Mouse (Mus musculus) heart, embryonic 11.5 days (tissue): ENCODE measurements at regions not wholly inside any gene's neighbourhood (a gene's known extent, or its start where the extent isn't known, plus 50 kb on each side); places are given as distances from the start of the nearest gene placed in this dataset.

Source experiments
- ATAC-seq: fragments of 200-750 bp; cut with Nextera tagmentation; replicated peaks from 2 replicates; pipeline ENCODE4 v1.8.0; 2017; ENCODE audit warnings: moderate library complexity; ENCODE audit not compliant: insufficient number of reproducible peaks, low FRiP score, low TSS enrichment
- H3K27ac ChIP-seq: fragments of 300-500 bp; sonication (generic); 2 replicates; pipeline ENCODE4 v1.5.1; 2014; ENCODE audit warnings: mild to moderate bottlenecking, low read depth, low read length
- H3K27me3 ChIP-seq: fragments of 300-500 bp; sonication (generic); 2 replicates; pipeline ENCODE4 v1.6.1; 2014; ENCODE audit warnings: mild to moderate bottlenecking, low read length, mixed read lengths; ENCODE audit not compliant: control insufficient read depth, insufficient read depth
- H3K36me3 ChIP-seq: fragments of 300-500 bp; sonication (generic); 2 replicates; pipeline ENCODE4 v1.6.1; 2014; ENCODE audit warnings: mild to moderate bottlenecking, low read length, moderate library complexity, mixed read lengths; ENCODE audit not compliant: control insufficient read depth, insufficient read depth
- H3K4me1 ChIP-seq: fragments of 300-500 bp; sonication (generic); 2 replicates; pipeline ENCODE4 v1.6.1; 2014; ENCODE audit warnings: low read length; ENCODE audit not compliant: control insufficient read depth, insufficient read depth
- H3K4me2 ChIP-seq: fragments of 300-500 bp; sonication (generic); 2 replicates; pipeline ENCODE4 v1.6.1; 2014; ENCODE audit warnings: mild to moderate bottlenecking, moderate library complexity
- H3K4me3 ChIP-seq: fragments of 300-500 bp; sonication (generic); 2 replicates; pipeline ENCODE4 v1.5.1; 2014; ENCODE audit warnings: low read depth, low read length
- H3K9ac ChIP-seq: fragments of 300-500 bp; sonication (generic); 2 replicates; pipeline ENCODE4 v1.6.1; 2014; ENCODE audit warnings: mild to moderate bottlenecking, low read depth, low read length, moderate library complexity
- H3K9me3 ChIP-seq: fragments of 300-500 bp; sonication (generic); replicated peaks from 2 replicates; pipeline ENCODE4 v1.6.1; 2016; ENCODE audit warnings: low read length; ENCODE audit not compliant: control insufficient read depth
- WGBS: fragments of 180-500 bp; shearing (Covaris S2); extraction: QIAGEN DNeasy Blood & Tissue Kit; methylation state at CpG from one replicate; pipeline ENCODE4 v1.1.7; 2014; ENCODE audit not compliant: insufficient replicate concordance; 5-methylcytosine and 5-hydroxymethylcytosine counted together

DNA sequence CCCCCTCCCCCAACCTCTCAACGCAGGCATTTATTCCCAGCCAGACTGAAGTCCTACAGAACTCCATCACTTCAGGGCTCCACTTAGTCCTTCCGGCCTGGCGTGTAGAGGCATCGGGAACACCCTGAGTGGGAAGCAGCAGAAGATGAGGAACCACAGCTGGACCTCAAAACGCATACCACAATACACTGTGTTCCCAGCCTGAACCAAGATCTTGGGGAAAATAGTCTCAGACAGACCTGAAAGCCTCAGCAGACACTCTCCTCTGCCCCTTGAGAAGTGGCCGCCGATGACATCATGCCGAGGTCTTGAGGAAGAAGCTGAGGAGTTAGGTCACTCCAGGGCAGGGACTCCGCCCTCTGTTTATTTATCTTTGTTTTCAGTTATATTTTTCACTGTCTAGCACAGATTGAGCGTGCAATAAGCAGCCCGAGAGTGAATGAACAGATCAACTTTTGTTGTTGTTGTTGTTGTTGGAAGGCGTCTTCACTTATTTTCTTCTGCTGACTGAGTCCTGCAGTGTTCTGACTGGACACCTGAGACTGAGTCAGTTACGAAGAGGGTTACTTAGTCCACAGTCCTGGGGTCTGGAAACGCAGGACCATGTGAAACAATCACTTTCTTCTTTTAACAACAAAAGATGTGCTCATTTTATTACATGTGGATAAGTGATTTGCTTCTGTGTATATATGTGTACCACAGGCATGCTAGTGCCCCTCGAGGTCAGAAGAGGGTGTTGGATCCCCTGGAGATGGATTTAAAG, 88.3 kb upstream of the Habp2 start:
- 77% methylated on average over 15 of the region's 15 CpGs for WGBS
- H3K36me3 ChIP-seq, result no peaks in the 10 kb centered on the region
- no peaks in the 10 kb centered on the region for H3K27me3 ChIP-seq
- H3K9me3 ChIP-seq, result no peaks in the 10 kb centered on the region
- no peak overlapping the region for H3K4me2 ChIP-seq
- H3K9ac ChIP-seq, result no peak overlapping the region
- H3K27ac ChIP-seq, result 0 out of 2 replicates have a peak overlapping the region, but pooled peaks have one; percentile 8
- no peaks in the 10 kb centered on the region for H3K4me1 ChIP-seq
- ATAC-seq, result no peak
- no peak overlapping the region for H3K4me3 ChIP-seq

DNA sequence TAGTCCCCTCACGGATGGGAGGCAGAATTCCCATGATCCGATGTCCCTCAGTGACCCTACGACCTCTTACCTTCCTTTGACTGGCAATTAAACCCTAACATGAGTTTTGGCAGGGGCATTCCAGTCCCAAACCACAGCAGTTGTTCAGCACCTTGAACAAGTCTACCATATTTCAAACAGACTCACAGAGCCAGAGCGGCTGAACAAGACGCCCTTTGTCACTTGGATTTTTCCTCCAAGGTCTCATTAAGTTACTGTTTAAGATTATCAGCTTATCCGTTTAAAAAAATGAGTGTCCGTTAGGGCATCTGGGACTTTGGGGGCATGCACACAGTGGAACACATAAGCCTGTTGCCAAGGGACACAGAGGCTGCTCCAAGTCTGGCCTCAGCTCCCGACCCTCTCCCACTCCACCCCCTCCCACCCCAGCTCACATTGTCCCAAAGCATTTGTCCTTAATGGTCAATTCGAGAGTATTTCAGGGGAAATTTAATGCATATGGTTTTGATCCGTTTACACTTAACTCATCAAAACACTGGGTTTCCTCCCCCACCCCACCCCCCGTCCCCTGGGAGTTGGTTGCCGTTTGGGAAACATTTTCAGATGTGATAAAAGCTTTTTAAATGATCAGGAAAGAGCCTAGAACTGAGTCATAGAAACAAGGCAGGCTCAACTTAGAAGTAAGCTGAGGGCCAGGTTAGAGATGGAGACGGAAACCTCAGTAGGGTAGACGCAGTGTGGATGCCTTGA, 87.4 kb upstream of the Habp2 start:
- Histone ChIP-seq H3K27ac (0 out of 2 replicates have a peak overlapping the region, but pooled peaks have one; percentile 8), H3K4me2 (no peak overlapping the region), H3K9ac (no peak overlapping the region), H3K4me3 (no peak overlapping the region), H3K36me3 (no peaks in the 10 kb centered on the region), H3K4me1 (no peaks in the 10 kb centered on the region), H3K9me3 (no peaks in the 10 kb centered on the region), H3K27me3 (no peaks in the 10 kb centered on the region)
- no peak for ATAC-seq
- 66% methylated on average over 14 of the region's 14 CpGs for WGBS

DNA sequence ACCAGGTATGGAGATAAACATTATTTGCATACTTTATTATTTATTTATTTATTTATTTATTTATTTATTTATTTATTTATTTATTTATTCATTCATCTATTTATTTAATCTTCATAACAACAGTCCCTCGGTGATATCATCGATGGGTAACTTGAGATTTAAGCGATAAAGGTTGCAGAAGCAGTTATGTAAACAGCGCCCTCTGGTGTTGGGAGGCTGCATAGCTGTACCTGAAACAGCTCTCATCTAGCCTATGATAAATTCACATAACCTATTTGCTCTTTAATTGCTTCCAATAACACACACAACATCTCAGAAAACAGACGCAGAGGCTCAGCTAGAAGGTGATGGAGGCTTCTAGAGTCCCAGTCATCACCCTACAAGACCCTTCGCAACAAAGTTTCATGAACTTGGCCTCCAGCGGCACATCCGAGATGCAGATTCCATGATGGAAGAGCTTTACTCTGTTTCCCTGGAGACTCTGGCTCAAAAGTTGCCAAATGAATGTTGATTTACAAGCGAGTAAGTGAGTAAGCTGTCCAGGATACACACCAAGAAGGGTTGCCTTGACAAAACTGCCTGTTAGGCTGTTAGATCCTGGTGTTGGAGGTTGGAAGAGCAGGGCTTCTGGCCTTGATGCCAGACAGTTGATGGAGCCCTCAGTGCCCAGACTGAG, 85.8 kb upstream of the Habp2 start:
- 73% methylated on average over 9 of the region's 9 CpGs for WGBS
- Histone ChIP-seq H3K9ac (no peak overlapping the region), H3K9me3 (no peaks in the 10 kb centered on the region), H3K36me3 (no peaks in the 10 kb centered on the region), H3K4me3 (no peak overlapping the region), H3K27me3 (no peaks in the 10 kb centered on the region), H3K4me2 (no peak overlapping the region), H3K4me1 (no peaks in the 10 kb centered on the region), H3K27ac (no peak overlapping the region)
- no peak for ATAC-seq

DNA sequence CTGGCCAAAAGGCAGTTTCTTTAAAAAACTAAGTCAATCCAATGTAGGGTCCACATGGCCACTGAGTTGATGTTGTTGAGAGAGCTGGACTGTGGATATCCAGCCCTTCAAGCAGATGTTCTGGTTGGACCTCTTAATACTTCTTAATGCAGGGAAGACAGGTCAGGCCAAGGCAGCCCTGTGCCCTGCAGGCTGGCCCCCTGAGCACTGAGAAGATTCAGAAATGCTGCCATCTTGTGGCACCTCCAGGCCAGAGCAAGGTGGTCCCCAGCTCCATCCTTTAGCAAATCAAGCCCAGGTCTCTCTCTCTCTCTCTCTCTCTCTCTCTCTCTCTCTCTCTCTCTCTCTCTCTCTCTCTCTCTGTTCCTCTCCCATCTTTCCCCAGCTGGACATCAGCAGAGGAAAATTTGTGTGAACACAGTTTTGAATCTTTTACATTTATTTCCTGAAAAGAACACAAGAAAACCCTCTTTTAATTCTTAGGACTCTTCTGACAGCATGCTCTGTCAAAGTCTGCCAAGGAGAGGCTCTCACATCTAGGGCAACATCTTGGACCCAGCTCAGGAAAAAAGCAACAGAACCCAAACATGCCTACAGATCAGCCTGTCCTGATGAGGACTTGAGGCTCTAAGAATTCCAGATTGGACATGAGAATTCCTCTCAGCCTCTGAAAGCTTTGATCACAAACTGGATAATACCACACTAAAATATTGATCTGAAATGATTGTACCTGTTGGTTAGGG, 85.0 kb upstream of the Habp2 start:
- H3K27ac ChIP-seq, result no peak overlapping the region
- H3K4me1 ChIP-seq, result no peaks in the 10 kb centered on the region
- no peak overlapping the region for H3K4me3 ChIP-seq
- ATAC-seq, result no peak
- no peaks in the 10 kb centered on the region for H3K36me3 ChIP-seq
- no peaks in the 10 kb centered on the region for H3K27me3 ChIP-seq
- no peak overlapping the region for H3K9ac ChIP-seq
- no peaks in the 10 kb centered on the region for H3K9me3 ChIP-seq
- H3K4me2 ChIP-seq, result no peak overlapping the region

DNA sequence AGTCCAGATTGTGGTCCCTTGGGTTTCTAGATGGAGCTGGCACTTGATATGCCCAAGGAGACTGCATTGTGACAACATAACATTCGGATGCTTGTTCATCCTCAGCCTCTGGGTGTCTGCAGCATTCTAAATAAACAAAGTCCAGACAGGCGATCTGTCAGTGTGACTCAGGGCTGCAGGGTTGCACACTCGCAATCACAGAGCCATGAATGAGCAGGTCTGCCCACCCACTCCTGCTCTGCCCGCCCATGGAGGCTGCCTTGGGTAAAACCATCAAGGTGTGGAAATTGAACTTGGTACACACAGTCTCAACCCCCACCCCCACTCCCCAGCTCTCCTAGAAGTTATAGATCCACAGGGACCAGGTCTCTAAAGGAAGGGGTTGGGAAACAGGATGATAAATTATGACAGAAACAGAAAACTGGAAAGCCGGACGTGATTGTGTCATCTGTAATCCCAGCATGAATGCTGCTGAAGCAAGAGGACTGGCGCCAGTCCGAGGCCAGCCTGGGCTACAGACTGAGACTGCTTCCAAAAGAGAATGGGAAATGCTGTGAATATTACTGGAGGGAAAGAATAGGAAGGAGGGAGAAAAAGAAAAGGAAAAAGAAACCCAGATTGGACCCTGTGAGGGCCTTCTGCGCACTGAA, 84.3 kb upstream of the Habp2 start:
- 64% methylated on average over 9 of the region's 9 CpGs for WGBS
- no peaks in the 10 kb centered on the region for H3K36me3 ChIP-seq
- no peak overlapping the region for H3K27ac ChIP-seq
- no peaks in the 10 kb centered on the region for H3K9me3 ChIP-seq
- no peaks in the 10 kb centered on the region; the same call in 1 of the 2 replicates for H3K27me3 ChIP-seq
- H3K4me1 ChIP-seq, result no peaks in the 10 kb centered on the region
- H3K4me2 ChIP-seq, result no peak overlapping the region
- no peak overlapping the region for H3K9ac ChIP-seq
- H3K4me3 ChIP-seq, result no peak overlapping the region
- no peak for ATAC-seq

DNA sequence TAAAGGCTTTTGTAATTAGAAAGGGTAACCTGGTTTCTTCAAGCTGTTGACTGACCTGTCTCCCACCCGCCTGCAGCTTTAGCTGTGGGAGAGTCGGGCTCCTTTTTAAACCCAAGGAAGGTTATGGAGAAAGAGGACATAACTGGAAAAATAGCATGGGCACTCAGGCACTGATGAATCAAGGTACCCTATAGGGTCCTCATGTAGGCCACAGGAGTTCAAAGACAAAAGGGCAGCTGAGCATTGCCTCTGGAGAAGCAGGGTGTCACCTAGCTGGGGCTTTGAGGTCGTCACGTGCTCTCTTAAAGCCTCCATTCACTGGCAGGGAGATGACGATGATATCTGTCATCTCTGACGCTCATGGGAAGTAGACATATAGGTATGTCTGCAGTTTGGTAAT, 68.4 kb upstream of the Habp2 start:
- 74% methylated on average over 6 of the region's 6 CpGs for WGBS
- ATAC-seq, result no peak

DNA sequence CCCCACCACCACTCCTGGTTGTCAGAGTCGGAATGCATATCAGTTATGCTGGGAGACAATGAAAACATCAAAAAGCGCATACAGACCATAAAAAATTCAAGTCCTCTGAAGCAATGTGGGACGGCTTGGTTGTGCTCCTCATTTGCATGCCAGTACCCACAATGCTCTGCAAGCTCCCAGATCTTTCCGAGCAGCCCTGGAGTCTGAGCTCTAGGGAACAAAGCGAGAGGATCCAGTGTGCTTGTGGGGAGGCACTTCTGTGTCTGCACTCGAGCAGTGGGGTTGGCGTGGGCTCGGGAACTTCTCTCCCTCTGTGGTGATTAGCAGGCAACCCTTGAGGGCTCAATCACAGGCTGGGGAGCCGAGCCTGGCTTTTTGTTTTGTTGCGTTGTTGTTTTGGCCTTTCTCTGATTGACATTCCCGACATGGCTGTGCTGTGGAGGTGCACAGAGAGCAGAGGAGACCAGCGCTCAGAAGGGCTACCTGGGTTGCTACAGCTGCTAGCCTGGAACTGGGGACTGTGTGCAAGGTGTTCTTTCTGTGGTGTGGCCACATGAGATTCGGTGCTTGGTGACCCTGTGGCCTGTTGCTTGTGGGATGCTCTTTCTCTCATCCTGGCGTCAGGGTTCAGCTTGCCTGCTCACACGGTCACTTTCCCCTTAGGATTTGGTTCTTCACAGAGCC, 66.1 kb upstream of the Habp2 start:
- H3K27ac ChIP-seq, result no peak overlapping the region
- H3K4me3 ChIP-seq, result no peak overlapping the region
- ATAC-seq, result no peak

More for the DNA sequence above, 68.4 kb upstream of the Habp2 start:
- Histone ChIP-seq H3K36me3 (no peaks in the 10 kb centered on the region), H3K4me2 (no peak overlapping the region), H3K9me3 (no peaks in the 10 kb centered on the region), H3K9ac (no peak overlapping the region), H3K27me3 (no peaks in the 10 kb centered on the region), H3K4me3 (no peak overlapping the region), H3K27ac (no peak overlapping the region), H3K4me1 (no peaks in the 10 kb centered on the region)

More for the DNA sequence above, 66.1 kb upstream of the Habp2 start:
- H3K9me3 ChIP-seq, result no peaks in the 10 kb centered on the region
- H3K27me3 ChIP-seq, result no peaks in the 10 kb centered on the region
- H3K9ac ChIP-seq, result no peak overlapping the region
- H3K4me2 ChIP-seq, result no peak overlapping the region
- WGBS, result 66% methylated on average over 15 of the region's 15 CpGs
- no peaks in the 10 kb centered on the region; the same call in 1 of the 2 replicates for H3K4me1 ChIP-seq
- no peaks in the 10 kb centered on the region for H3K36me3 ChIP-seq
